Mouse (Mus musculus) thymus, adult 2 months (tissue): ENCODE measurements around the gene Ltk. TPM values are rescaled to one million over a fixed set of nuclear protein-coding genes. Genes with fewer than 3 reads are reported as not detected.

Experiments
- DNase-seq: peaks from one replicate; pipeline ENCODE4 v3.0.0; 2021
- H3K27ac ChIP-seq: fragments of 200-500 bp; 2 replicates; pipeline ENCODE4 v1.5.1; 2012; ENCODE audit warnings: low read length, control low read depth; ENCODE audit not compliant: control insufficient read depth, insufficient read depth
- H3K27me3 ChIP-seq: fragments of 200-500 bp; 2 replicates; pipeline ENCODE4 v1.6.1; 2012; ENCODE audit warnings: mild to moderate bottlenecking, low read length, moderate library complexity, mixed read lengths; ENCODE audit not compliant: control insufficient read depth, insufficient read depth
- H3K36me3 ChIP-seq: fragments of 200-500 bp; 2 replicates; pipeline ENCODE4 v1.6.1; 2012; ENCODE audit warnings: mild to moderate bottlenecking, low read length, moderate library complexity; ENCODE audit not compliant: control insufficient read depth, insufficient read depth
- H3K4me1 ChIP-seq: fragments of 200-500 bp; replicated peaks from 2 replicates; pipeline ENCODE4 v1.6.1; 2012; ENCODE audit warnings: low read length; ENCODE audit not compliant: control insufficient read depth, insufficient read depth
- H3K4me3 ChIP-seq: fragments of 200-500 bp; 2 replicates; pipeline ENCODE4 v1.5.1; 2012; ENCODE audit warnings: mild to moderate bottlenecking, low read length, control low read depth, moderate library complexity; ENCODE audit not compliant: control insufficient read depth, insufficient read depth
- CTCF ChIP-seq: fragments of 200-500 bp; IDR thresholded peaks from 2 replicates; pipeline ENCODE4 v1.5.1; 2012; ENCODE audit warnings: mild to moderate bottlenecking, control low read depth, low read length, moderate library complexity, borderline replicate concordance; ENCODE audit not compliant: control insufficient read depth, poor library complexity, insufficient read depth; ENCODE audit errors: extremely low read depth
- POLR2A ChIP-seq: fragments of 200-500 bp; IDR thresholded peaks from 2 replicates; pipeline ENCODE4 v1.6.1; 2012; ENCODE audit warnings: mild to moderate bottlenecking, low read length, control low read depth, moderate library complexity; ENCODE audit not compliant: control insufficient read depth, poor library complexity, insufficient read depth; ENCODE audit errors: extremely low read depth
- WGBS: fragments of 180-500 bp; shearing (Covaris S2); methylation state at CpG from one replicate; pipeline ENCODE4 v1.1.7; 2018; 5-methylcytosine and 5-hydroxymethylcytosine counted together
- polyA plus RNA-seq: library from polyadenylated mRNA; depleted of rRNA; stranded (reverse); fragments of >200 nt; gene quantifications from 2 replicates; pipeline ENCODE4 v1.2.3, GENCODE M21; 2012

Gene Ltk
- polyA plus RNA-seq, 1 experiment: 11.5 TPM

DNA sequence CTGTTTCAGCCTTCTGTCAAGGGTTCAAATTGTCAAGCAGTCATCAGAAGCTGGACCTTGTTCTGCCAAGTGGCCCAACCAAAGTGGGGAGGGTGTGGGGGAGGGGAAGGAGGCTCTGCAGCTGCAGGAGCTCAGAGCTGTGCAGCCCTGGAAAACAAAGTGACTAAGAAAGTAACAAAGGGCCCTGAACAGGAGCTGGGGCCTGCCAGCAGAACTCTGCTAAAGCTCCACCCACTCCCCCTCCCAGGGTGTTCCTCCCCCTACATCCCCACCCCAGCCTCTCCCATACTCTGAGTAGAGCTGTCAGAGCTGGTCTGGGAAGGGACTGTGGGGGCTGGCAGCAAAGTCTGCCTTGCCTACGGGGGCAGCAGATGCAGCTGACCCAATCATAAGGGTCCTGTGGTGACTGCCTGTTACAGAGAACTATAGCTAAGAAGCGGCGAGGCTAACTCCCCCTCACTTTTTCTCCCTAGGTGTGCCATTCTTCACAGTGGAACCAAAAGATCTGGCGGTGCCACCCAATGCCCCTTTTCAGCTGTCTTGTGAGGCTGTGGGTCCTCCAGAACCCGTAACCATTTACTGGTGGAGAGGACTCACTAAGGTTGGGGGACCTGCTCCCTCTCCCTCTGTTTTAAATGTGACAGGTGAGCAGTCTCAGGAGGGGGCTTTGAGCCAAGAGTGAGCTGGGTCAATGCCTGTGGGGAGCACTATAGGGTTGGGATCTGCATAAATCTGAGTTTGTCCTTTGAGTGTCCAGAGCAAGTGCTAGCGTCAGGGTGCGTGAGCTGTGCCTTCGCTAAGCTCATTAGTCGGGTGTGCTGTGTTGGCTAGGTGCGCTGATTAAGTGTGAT lies 42.8 kb upstream of the Ltk start:
- H3K27ac ChIP-seq: no peak overlapping the region
- peaks cover 15% of the 10 kb centered on the region for H3K27me3 ChIP-seq
- TF ChIP-seq CTCF: no peak
- TF ChIP-seq POLR2A: no peak
- peaks cover 12% of the 10 kb centered on the region for H3K4me1 ChIP-seq
- no peaks in the 10 kb centered on the region for H3K36me3 ChIP-seq
- H3K4me3 ChIP-seq: no peak overlapping the region
- 92% methylated on average over 10 of the region's 10 CpGs for WGBS
- no peak for DNase-seq

DNA sequence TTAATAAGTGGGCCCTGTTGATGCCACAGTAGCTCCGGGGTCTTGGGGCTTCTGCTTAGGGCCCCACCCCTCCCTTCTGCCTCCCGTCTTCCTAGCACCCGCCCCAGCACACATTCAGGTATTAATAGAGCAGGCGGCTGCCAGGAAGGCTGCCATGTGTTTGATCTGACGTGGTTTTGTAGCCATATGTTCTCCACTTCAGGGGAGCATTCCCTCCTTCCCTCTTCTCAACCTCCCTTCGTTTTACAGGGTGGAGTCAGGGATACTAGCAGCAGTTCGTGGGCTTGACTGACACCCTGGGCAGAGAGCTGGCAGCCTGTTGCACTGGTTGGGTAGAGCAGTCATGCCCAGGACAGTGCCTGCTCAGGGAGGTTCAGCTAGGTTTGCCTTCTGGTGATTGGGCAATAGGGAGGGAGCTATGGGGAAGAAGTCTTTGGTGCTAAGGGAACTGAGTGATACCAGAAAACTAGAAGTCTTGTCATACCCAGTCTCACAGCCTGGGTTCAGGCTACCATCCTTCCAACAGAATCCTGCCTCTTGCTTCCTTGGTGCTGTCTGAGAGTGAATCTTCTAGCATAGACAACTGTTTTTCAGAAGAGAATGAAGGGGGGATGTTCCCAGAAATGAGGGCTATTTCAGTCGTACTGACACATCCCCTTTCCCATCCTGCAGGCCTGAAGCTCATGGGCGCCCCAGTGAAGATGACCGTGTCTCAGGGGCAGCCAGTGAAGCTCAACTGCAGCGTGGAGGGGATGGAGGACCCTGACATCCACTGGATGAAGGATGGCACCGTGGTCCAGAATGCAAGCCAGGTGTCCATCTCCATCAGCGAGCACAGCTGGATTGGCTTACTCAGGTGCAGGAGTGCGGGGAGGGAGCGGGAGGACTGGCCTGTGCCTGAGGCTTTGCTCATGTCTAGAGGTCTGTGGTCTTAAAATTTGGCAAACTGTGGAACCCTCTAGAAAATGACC lies 40.9 kb upstream of the Ltk start:
- H3K4me1 ChIP-seq: peaks cover 12% of the 10 kb centered on the region
- peaks cover 22% of the 10 kb centered on the region for H3K27me3 ChIP-seq
- no peak overlapping the region for H3K27ac ChIP-seq
- WGBS: 69% methylated on average over 15 of the region's 15 CpGs
- H3K4me3 ChIP-seq: no peak overlapping the region
- no peak for DNase-seq
- TF ChIP-seq CTCF (no peak), POLR2A (no peak)
- H3K36me3 ChIP-seq: no peaks in the 10 kb centered on the region

DNA sequence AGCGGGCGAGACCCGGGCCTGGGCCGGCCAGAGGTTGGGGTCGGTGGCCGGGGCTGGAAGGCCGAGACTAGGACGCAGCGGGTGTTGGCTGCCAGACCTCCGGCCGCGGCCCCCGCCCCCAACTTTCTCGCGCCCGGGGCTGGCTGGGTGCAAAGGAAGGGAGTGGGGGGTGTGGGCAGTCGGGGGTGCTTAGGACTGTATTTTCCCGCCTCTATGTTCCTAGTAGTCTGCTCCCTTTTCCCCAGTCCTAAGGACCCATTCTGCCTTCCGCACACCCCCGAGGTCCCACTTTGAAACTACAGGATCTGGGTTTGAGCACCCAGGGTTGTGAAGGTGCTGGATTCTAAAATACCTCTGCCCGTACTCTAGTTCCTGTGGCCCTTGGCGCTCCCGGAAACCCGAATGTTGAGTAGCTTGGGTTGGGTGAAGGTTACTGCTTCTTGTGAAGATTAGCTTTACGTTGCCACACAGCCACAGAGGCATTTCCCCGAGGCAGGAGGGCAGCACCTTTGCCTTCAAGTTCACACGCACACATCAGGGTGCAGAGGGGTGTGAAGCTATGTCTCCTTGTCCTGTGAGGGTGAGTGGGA lies 39.8 kb upstream of the Ltk start:
- Histone ChIP-seq H3K4me1 (peaks cover 12% of the 10 kb centered on the region), H3K36me3 (no peaks in the 10 kb centered on the region), H3K27me3 (peaks cover 22% of the 10 kb centered on the region), H3K4me3 (peak overlapping the region; percentile 83), H3K27ac (no peak overlapping the region)
- DNase-seq: peak; percentile 44
- TF ChIP-seq CTCF (no peak), POLR2A (no peak)
- WGBS: 2% methylated on average over 26 of the region's 27 CpGs

DNA sequence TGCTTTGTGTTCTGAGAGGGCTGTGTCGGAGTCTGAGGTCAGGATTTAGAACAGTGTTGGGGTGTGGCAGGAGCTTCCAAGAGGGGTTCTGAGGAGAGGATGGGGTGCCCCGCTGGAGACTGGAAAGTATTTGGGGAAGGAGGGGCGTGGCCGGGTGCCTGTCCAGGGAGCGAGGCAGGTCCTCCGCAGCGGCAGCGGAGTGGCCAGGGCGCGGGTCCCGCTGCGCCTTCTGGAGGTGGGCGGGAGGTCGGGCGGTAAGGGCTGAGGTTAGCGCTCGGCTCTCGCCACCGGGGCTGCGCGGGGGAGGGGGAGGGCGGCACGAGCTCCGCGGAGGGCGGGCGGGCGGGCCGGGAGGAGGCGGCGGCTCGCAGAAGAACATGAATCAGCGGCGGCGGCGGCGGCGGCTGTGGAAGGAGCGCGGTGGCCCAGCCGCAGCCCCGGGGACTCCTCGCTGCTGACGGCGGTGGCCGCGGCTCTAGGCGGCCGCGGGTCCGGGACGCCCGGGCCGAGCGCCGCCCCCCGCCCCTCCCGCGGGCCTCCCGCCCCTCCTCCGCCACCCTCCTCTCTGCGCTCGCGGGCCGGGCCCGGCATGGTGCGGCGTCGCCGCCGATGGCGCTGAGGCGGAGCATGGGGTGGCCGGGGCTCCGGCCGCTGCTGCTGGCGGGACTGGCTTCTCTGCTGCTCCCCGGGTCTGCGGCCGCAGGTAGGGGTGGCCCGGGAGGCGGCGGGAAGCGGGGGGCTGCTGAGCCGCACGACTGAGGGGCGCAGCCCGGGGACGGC lies 39.1 kb upstream of the Ltk start:
- H3K27ac ChIP-seq: no peak overlapping the region
- DNase-seq: peak; percentile 40
- H3K4me3 ChIP-seq: peak overlapping the region; percentile 83
- H3K27me3 ChIP-seq: peaks cover 22% of the 10 kb centered on the region
- TF ChIP-seq CTCF: no peak
- no peak for TF ChIP-seq POLR2A
- under 1% methylated on average over 50 of the region's 89 CpGs for WGBS
- H3K36me3 ChIP-seq: no peaks in the 10 kb centered on the region
- peaks cover 12% of the 10 kb centered on the region for H3K4me1 ChIP-seq

DNA sequence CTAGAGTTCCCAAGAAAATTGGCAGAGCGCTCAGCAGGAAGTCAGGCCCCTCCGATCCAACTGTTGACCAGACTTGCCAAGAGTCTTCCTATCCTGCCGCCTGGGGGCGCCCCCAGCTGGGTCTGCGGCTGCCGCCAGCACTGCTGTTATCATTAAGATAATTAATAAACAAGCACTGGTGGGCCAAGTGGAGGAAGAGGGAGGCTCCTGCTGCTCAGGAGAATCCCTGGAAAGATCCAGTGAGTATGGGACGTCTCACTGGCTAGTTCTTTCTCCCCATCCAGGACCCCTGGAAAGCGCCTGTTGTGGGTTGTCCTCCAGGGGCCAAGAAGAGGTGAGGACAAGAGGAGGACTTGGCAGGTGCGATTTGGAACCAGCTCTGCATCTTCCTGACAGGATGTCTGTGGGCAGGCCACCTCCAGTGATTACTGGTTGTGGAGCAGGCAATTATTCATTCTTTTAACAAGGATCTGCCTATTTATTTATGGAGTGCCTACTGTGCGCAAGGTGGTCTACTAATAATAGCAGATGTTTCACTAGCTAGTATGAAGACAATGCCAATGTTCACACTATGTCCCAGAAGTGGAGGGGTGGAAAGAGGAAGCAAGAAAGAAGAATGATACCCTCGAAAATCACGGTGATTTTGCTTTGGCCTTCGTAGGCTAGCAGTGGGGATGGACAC lies 38.2 kb upstream of the Ltk start:
- DNase-seq: peak; percentile 37
- Histone ChIP-seq H3K27ac (no peak overlapping the region), H3K4me1 (peaks cover 12% of the 10 kb centered on the region), H3K27me3 (peaks cover 22% of the 10 kb centered on the region), H3K36me3 (no peaks in the 10 kb centered on the region), H3K4me3 (no peak overlapping the region)
- 13% methylated on average over 13 of the region's 13 CpGs for WGBS
- TF ChIP-seq POLR2A: no peak
- peak; percentile 62 for TF ChIP-seq CTCF

DNA sequence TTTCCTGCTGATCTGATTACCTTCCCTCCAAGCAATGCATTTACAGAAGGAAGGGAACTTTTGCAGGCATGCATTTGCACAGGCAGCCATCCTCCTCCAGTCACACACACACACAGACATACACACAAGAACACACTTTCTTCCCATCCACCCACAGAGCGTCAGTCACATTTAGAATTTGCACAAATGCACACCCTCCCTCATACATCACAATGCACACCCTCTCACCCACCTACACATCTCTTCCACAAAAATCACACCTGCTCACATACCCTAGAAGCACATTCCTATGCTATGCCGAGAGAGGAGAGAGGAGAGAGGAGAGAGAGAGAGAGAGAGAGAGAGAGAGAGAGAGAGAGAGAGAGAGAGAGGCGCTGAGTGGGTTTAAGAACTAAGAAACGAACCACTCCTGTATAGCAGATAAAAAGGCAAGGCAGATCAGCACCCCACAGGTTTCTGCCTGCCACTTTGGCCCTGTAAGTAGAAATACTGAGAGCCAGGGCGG lies 37.1 kb upstream of the Ltk start, which contains the start of gene Tyro3:
Gene Tyro3, plus strand, starts transcription at position 455 of the 505 bp plus-strand sequence.
- WGBS: 75% methylated on average over 5 of the region's 5 CpGs
- H3K4me1 ChIP-seq: peaks cover 12% of the 10 kb centered on the region
- no peak within 1 kb of the TSS for H3K27ac ChIP-seq
- H3K36me3 ChIP-seq: no peaks in the 10 kb centered on the region
- H3K27me3 ChIP-seq: peaks cover 22% of the 10 kb centered on the region
- no peak for TF ChIP-seq POLR2A
- TF ChIP-seq CTCF: no peak
- DNase-seq: no peak
- H3K4me3 ChIP-seq: no peak within 1 kb of the TSS
